Mouse (Mus musculus) midbrain, embryonic 11.5 days (tissue): ENCODE measurements around the gene Cyp2d22. TPM values are rescaled to one million over a fixed set of nuclear protein-coding genes. Genes with fewer than 3 reads are reported as not detected.
A peak's percentile ranks its signal among the peaks of the same experiment; 100 is the strongest.
"Not testable (repeated sequence)": the region's sequence is repeated elsewhere in the genome, so short reads cannot be mapped to it uniquely, and the experiment has no call there.

Source experiments
- ATAC-seq: fragments of 200-750 bp; cut with Nextera tagmentation; 2 replicates; pipeline ENCODE4 v1.8.0; 2017; ENCODE audit warnings: moderate TSS enrichment, moderate library complexity; ENCODE audit not compliant: low FRiP score
- DNase-seq: peaks from one replicate; pipeline ENCODE4 v3.0.0; 2015; ENCODE audit warnings: low spot score; ENCODE audit errors: missing footprints
- H3K27ac ChIP-seq: fragments of 300-500 bp; sonication (generic); 2 replicates; pipeline ENCODE4 v1.5.1; 2014; ENCODE audit warnings: low read depth, low read length
- H3K27me3 ChIP-seq: fragments of 300-500 bp; sonication (generic); 2 replicates; pipeline ENCODE4 v1.6.1; 2014; ENCODE audit warnings: mild to moderate bottlenecking, low read length, moderate library complexity, mixed read lengths; ENCODE audit not compliant: control insufficient read depth, insufficient read depth
- H3K36me3 ChIP-seq: fragments of 300-500 bp; sonication (generic); 2 replicates; pipeline ENCODE4 v1.6.1; 2014; ENCODE audit warnings: mild to moderate bottlenecking, low read length, moderate library complexity, mixed read lengths; ENCODE audit not compliant: control insufficient read depth, insufficient read depth
- H3K4me1 ChIP-seq: fragments of 300-500 bp; sonication (generic); 2 replicates; pipeline ENCODE4 v1.6.1; 2014; ENCODE audit warnings: low read length; ENCODE audit not compliant: control insufficient read depth, insufficient read depth
- H3K4me2 ChIP-seq: fragments of 300-500 bp; sonication (generic); 2 replicates; pipeline ENCODE4 v1.6.1; 2014; ENCODE audit warnings: mild to moderate bottlenecking, moderate library complexity
- H3K4me3 ChIP-seq: fragments of 300-500 bp; sonication (generic); 2 replicates; pipeline ENCODE4 v1.5.1; 2014; ENCODE audit warnings: low read depth, low read length
- H3K9ac ChIP-seq: fragments of 300-500 bp; sonication (generic); 2 replicates; pipeline ENCODE4 v1.6.1; 2014; ENCODE audit warnings: low read length
- H3K9me3 ChIP-seq: fragments of 300-500 bp; sonication (generic); 2 replicates; pipeline ENCODE4 v1.6.1; 2016; ENCODE audit warnings: low read length; ENCODE audit not compliant: control insufficient read depth
- WGBS: fragments of 180-500 bp; shearing (Covaris S2); extraction: QIAGEN DNeasy Blood & Tissue Kit; methylation state at CpG from one replicate; pipeline ENCODE4 v1.1.7; 2014; 5-methylcytosine and 5-hydroxymethylcytosine counted together
- polyA plus RNA-seq: library from polyadenylated mRNA; unstranded; fragments of >200 nt; fragmentation: Nextera tagmentation; extraction: Ambion mirVana; gene quantifications from 2 replicates; pipeline ENCODE4 v1.2.1, GENCODE M21; 2014

Gene Cyp2d22
- polyA plus RNA-seq, 1 experiment from 2014 or later: 1.7 TPM

DNA sequence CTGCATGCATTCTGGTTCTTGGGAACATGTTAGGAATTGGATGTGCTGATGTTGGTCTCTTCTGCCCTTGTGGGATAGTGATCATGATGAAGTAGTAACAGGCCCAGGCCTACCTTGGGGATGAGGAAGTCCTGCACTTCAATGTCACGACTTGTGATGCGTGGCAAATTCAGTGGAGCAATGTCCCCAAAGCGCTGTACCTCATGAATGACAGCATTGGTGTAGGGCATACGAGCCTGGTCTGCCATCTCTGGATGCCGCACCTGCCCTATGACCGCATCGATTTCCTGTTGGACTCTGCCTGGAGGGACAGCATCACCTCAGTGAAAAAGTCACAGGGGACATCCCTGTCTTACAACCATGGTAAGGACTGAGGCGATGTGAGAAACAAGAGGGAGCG is 23.5 kb upstream of the Cyp2d22 start:
- Histone ChIP-seq H3K9me3 (no peaks in the 10 kb centered on the region), H3K27me3 (no peaks in the 10 kb centered on the region), H3K27ac (no peak overlapping the region), H3K36me3 (no peaks in the 10 kb centered on the region), H3K4me3 (no peak overlapping the region), H3K9ac (no peak overlapping the region), H3K4me2 (no peak overlapping the region), H3K4me1 (no peaks in the 10 kb centered on the region)
- ATAC-seq: no peak
- 93% methylated on average over 9 of the region's 9 CpGs for WGBS
- no peak for DNase-seq

DNA sequence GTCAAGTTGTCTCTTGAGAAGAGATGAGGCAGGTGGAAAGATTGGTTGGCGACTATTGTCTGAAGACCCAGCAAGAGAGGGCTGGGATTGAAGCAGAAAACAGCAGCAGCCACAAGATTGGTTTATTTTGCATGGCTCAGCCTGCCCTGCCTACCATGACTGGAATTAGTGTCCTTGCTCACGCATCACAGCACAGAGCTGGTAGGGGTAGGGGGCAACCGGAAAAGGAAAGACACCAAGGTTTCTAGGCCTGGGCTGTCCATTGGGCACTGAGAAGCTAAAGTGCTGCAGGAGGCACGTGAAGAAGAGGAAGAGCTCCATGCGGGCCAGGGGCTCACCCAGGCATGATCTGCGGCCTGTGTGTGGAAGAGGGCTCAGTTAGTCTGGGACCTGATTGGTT is 22.7 kb upstream of the Cyp2d22 start:
- DNase-seq (no peak), ATAC-seq (no peak)
- 82% methylated on average over 6 of the region's 6 CpGs for WGBS

DNA sequence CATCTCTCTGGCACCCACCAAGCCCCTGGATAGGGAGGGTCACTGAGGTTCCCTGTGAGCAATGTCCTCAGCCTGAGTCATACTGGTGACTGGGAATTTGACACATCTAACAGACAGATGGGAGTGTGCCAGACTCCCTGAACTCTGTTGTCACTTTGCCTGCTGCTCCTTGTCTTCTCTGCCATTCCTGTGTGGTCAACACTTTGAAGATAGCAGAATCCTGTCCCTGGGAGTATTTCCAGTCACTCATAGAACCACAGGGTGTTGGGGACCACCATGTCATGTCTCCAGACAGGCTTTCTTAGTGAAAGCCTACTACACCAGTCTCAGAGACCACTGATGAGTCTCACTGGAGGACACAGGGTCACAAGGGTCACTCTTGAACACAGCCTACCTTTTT is 22.0 kb upstream of the Cyp2d22 start:
- Histone ChIP-seq H3K27me3 (no peaks in the 10 kb centered on the region), H3K4me3 (no peak overlapping the region), H3K4me1 (no peaks in the 10 kb centered on the region), H3K4me2 (no peak overlapping the region), H3K36me3 (no peaks in the 10 kb centered on the region), H3K9ac (no peak overlapping the region), H3K27ac (no peak overlapping the region), H3K9me3 (no peaks in the 10 kb centered on the region)
- ATAC-seq (no peak), DNase-seq (no peak)

More for the DNA sequence above, 22.7 kb upstream of the Cyp2d22 start:
- Histone ChIP-seq H3K9me3 (no peaks in the 10 kb centered on the region), H3K4me3 (no peak overlapping the region), H3K27me3 (no peaks in the 10 kb centered on the region), H3K9ac (no peak overlapping the region), H3K4me2 (no peak overlapping the region), H3K36me3 (no peaks in the 10 kb centered on the region), H3K4me1 (no peaks in the 10 kb centered on the region), H3K27ac (no peak overlapping the region)

DNA sequence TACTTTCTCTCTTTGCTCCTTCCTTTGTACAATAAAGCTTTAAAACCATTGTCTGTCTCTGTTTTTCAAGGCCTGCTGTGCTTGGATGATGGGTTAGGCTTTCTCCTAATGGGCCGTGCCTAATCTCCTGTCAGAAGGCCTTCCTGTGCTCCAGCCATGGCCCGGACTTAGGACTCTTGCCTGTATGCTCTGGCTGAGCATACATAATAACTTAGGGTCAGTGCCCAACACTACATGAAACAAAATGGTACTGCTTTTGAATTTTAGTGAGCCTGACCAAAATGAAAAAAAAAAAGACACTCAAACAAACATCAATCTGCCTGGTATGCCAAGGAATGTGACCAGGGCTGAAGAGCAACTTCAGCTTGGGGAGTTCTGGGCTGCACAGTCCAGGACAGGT is 21.5 kb upstream of the Cyp2d22 start:
- DNase-seq (no peak), ATAC-seq (no peak)
- H3K9me3 ChIP-seq: no peaks in the 10 kb centered on the region
- no peaks in the 10 kb centered on the region for H3K36me3 ChIP-seq
- no peak overlapping the region for H3K4me2 ChIP-seq
- WGBS: 38% methylated on average over 2 of the region's 2 CpGs
- no peaks in the 10 kb centered on the region for H3K27me3 ChIP-seq
- H3K4me1 ChIP-seq: no peaks in the 10 kb centered on the region
- no peak overlapping the region for H3K27ac ChIP-seq
- H3K9ac ChIP-seq: no peak overlapping the region
- no peak overlapping the region for H3K4me3 ChIP-seq

DNA sequence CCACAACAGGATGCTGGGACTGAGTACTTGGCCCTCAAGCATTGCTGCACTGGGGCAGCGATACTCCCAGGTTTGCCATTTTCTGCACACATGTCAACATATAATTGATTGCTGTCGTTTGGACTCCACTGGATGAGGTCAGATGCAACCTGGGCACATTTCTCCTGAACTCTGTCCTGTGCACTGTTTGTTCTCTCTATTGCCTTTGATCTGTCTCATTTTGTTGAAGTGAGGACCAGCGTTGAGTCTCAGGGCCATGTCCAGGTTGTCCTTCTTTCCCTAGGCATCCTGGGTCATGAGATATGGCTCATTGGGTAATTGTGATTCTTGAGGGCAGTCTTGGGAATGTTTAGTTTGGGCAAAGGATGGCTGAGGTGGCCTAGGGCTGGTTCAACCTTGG is 15.9 kb upstream of the Cyp2d22 start:
- H3K27me3 ChIP-seq, H3K4me2 ChIP-seq, H3K27ac ChIP-seq, H3K9me3 ChIP-seq, H3K4me1 ChIP-seq, ATAC-seq, H3K4me3 ChIP-seq, DNase-seq, H3K9ac ChIP-seq, H3K36me3 ChIP-seq: not testable (repeated sequence)
- 97% methylated on average over 3 of the region's 3 CpGs for WGBS

DNA sequence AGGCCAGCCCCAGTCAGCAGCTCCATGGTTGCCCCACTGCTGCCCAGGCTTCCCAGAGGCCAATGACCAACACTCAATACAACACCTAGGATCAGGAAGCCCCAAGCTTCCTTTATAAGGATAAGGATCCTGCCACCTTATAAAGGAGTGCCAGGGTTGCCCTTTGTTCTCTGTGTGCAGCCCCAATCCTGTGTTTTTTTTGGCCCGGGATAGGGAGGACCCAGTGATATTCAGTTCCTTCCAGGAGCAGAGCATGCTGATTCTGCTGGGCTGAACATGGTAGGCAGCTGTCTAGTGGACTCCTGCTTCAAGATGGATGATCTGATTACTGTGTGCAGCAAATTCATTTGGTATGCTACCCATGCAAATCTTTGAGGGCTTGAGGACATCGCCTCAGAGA is 13.9 kb upstream of the Cyp2d22 start, which contains the start of gene Cyp2d11:
Gene Cyp2d11, minus strand, starts transcription at position 101 of the 400 bp plus-strand sequence.
- not testable (repeated sequence) for H3K4me1 ChIP-seq, H3K4me2 ChIP-seq, ATAC-seq, H3K4me3 ChIP-seq, H3K27ac ChIP-seq, DNase-seq, H3K27me3 ChIP-seq, H3K36me3 ChIP-seq, H3K9ac ChIP-seq, H3K9me3 ChIP-seq
- WGBS: 82% methylated on average over 2 of the region's 2 CpGs

DNA sequence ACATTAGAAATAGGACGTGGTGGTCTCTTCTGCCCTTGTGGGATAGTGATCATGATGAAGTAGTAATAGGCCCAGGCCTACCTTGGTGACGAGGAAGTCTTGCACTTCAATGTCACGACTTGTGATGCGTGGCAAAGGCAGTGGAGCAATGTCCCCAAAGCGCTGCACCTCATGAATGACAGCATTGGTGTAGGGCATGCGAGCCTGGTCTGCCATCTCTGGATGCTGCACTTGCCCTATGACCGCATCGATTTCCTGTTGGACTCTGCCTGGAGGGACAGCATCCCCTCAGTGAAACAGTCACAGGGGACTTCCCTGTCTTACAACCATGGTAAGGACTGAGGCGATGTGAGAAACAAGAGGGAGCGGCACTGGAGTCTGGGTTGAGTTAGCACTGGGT is 9.9 kb upstream of the Cyp2d22 start:
- not testable (repeated sequence) for H3K27me3 ChIP-seq, DNase-seq, H3K9me3 ChIP-seq, H3K4me2 ChIP-seq, H3K4me1 ChIP-seq, H3K27ac ChIP-seq, H3K36me3 ChIP-seq, ATAC-seq, H3K4me3 ChIP-seq, H3K9ac ChIP-seq
- WGBS: 92% methylated on average over 10 of the region's 10 CpGs

DNA sequence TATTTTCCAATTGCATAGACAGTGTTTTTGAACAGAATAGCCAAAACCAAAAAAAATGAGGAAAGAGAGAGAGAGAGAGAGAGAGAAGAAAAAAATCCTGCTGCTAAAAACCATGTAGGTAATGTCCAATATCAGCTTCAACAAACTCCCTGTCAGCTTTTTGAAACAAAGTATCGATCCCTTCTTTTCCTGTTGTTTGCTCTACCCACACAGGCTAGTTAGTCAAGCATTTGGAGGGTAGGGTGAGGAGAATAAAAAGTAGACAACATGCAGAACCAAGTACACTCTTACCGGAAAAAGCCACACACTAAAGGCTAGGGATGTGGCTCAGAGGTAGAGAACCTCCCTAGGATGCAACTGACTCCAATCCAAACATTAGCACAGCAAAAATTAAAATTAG is 5.7 kb upstream of the Cyp2d22 start:
- 88% methylated on average over 2 of the region's 2 CpGs for WGBS
- ATAC-seq (no peak), DNase-seq (no peak)

DNA sequence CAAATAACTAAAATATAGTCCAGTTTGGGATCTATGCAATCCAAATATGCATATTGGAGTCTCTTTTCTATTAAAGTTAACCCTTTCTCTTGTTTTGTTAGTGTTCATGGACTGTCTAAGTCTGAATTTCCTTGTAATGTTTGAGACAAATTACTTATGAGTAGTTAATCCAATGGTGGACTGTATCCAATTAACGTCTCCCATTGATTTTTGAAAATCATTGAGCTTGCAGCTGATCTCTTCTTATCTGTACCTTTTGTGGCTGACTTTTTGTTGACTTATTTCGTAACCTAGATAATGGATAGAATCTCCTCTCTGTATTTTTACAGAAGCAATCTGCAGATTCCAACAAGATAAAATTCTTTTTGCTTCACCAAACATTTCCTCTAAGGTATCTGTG is 2.4 kb upstream of the Cyp2d22 start:
- ATAC-seq: no peak
- Histone ChIP-seq H3K9ac (no peak overlapping the region), H3K4me2 (no peak overlapping the region), H3K27me3 (no peaks in the 10 kb centered on the region), H3K27ac (no peak overlapping the region), H3K4me3 (no peak overlapping the region), H3K36me3 (no peaks in the 10 kb centered on the region), H3K4me1 (peaks cover 12% of the 10 kb centered on the region), H3K9me3 (no peaks in the 10 kb centered on the region)
- DNase-seq: no peak
- 75% methylated on average over 2 of the region's 2 CpGs for WGBS

More for the DNA sequence above, 5.7 kb upstream of the Cyp2d22 start:
- Histone ChIP-seq H3K9ac (no peak overlapping the region), H3K36me3 (no peaks in the 10 kb centered on the region), H3K4me1 (peaks cover 3% of the 10 kb centered on the region), H3K4me3 (no peak overlapping the region), H3K27ac (no peak overlapping the region), H3K9me3 (no peaks in the 10 kb centered on the region), H3K4me2 (no peak overlapping the region), H3K27me3 (no peaks in the 10 kb centered on the region)

DNA sequence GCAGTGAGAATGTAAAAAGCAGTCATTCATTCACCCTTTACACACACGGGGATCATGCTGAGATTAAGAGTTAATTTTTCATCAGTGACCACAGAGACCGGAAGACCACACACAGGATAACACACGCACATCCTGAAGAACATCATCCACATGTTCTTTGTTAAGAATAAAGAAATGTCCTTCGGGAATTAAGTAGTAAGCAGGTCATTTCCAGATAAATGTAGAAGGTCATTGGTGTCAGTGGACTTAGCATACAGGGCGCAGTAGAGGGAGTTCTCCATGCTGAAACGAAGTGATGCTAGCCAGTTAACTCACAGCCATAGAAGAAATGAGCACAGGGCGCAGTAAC is 628 bp upstream of the Cyp2d22 start:
- 28% methylated on average over 7 of the region's 7 CpGs for whole genome bisulfite sequencing
- Histone ChIP-seq H3K4me2 (peak overlapping the region; percentile 51), H3K9me3 (no peaks in the 10 kb centered on the region), H3K27me3 (no peaks in the 10 kb centered on the region), H3K4me1 (peaks cover 12% of the 10 kb centered on the region), H3K27ac (no peak overlapping the region), H3K9ac (no peak overlapping the region), H3K4me3 (peak overlapping the region; percentile 27; the same call in 1 of the 2 replicates), H3K36me3 (no peaks in the 10 kb centered on the region)
- ATAC-seq (no peak), DNase-seq (no peak)
